Mouse (Mus musculus) cerebellum, adult 2 months (tissue): ENCODE results near the gene Tnks1bp1. TPM values are rescaled to one million over a fixed set of nuclear protein-coding genes. Genes with fewer than 3 reads are reported as not detected.

Source experiments
- DNase-seq, 2 experiments: peaks; one replicate each; pipeline ENCODE4 v3.0.0; 2021
- H3K27ac ChIP-seq: fragments of 200-500 bp; 2 replicates; pipeline ENCODE4 v1.5.1; 2012; ENCODE audit warnings: low read length, control low read depth, inconsistent platforms; ENCODE audit not compliant: insufficient read depth
- H3K27me3 ChIP-seq: fragments of 200-500 bp; 2 replicates; pipeline ENCODE4 v1.6.1; 2012; ENCODE audit warnings: inconsistent platforms, mild to moderate bottlenecking, low read length, moderate library complexity; ENCODE audit not compliant: control insufficient read depth, insufficient read depth
- H3K4me1 ChIP-seq: fragments of 200-500 bp; 2 replicates; pipeline ENCODE4 v1.6.1; 2011; ENCODE audit warnings: low read length; ENCODE audit not compliant: control insufficient read depth, insufficient read depth
- H3K4me3 ChIP-seq: fragments of 200-500 bp; replicated peaks from 2 replicates; pipeline ENCODE3; 2011; ENCODE audit warnings: mild to moderate bottlenecking, low read depth, low read length, control low read depth; ENCODE audit not compliant: insufficient read depth
- CTCF ChIP-seq: fragments of 200-500 bp; IDR thresholded peaks from 2 replicates; pipeline ENCODE4 v1.5.1; 2011; ENCODE audit warnings: low read depth, mild to moderate bottlenecking, control low read depth, low read length, moderate library complexity, borderline replicate concordance; ENCODE audit not compliant: insufficient read depth
- POLR2A ChIP-seq: fragments of 200-500 bp; IDR thresholded peaks from 2 replicates; pipeline ENCODE4 v1.6.1; 2011; ENCODE audit warnings: low read length, control low read depth, borderline replicate concordance; ENCODE audit not compliant: insufficient read depth
- WGBS: fragments of 180-500 bp; shearing (Covaris S2); methylation state at CpG from one replicate; pipeline ENCODE4 v1.1.7; 2018; 5-methylcytosine and 5-hydroxymethylcytosine counted together
- polyA plus RNA-seq: library from polyadenylated mRNA; depleted of rRNA; stranded (reverse); fragments of >200 nt; gene quantifications from 2 replicates; pipeline ENCODE4 v1.2.3, GENCODE M21; 2012

Gene Tnks1bp1
- polyA plus RNA-seq, 1 experiment = 39.6 TPM

DNA sequence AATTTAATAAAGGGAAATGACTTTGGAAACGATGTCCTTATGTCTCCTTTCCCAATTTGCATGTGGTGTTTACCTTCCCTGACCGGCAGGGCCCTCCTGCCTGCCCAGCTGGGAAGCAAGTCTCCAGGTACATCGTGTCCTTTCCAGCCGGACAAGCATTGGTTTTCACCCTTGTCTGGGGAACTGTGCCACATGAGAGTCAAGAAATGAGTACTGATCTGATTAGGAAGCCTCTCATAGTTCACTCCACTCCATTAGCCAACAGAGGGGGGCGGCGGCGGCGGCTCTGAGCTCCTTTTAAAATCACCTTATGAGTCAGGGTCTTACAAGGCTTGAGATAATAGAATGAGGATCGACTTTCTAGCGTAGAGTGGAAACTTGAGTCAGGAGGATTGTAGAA is 741 bp upstream of the Tnks1bp1 start:
- no peak for DNase-seq
- Histone ChIP-seq H3K27me3 (no peaks in the 10 kb centered on the region), H3K27ac (no peak overlapping the region), H3K4me1 (peaks cover 6% of the 10 kb centered on the region; the same call in 1 of the 2 replicates), H3K4me3 (peak overlapping the region; percentile 60)
- 37% methylated on average over 10 of the region's 10 CpGs for WGBS
- TF ChIP-seq CTCF = no peak
- TF ChIP-seq POLR2A = no peak

DNA sequence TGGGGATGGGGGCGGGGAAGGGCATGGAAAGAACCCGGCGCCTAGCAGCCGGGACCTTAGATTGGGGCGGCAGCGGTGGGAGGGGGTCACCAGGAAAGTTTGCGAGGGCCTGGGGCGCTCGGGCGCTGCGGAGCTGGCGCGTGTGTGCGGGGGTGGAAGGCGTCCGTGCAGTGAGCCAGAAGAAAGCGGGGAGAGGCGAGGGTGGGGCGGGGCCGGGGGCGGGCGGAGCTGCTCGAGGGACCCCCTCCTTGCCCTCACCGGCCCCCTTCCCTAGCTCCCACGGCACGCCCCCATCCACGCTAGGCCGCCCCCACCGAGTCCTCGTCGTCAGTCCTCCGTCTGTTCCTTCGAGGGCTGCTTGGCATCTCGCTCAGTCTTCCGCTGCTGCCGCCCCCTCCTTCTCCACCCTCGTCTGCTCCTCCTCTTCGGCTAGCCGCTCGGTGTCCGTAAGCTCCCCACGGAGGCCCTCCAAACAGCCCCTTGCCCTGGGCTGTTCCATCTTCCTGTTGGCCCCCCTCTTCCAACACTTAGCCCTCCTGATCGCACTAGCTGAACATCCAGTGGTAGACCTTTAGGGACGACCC is 438 bp downstream of the Tnks1bp1 start:
- no peaks in the 10 kb centered on the region for H3K27me3 ChIP-seq
- TF ChIP-seq CTCF (no peak), POLR2A (no peak)
- peak overlapping the region; percentile 18; the same call in 1 of the 2 replicates for H3K27ac ChIP-seq
- H3K4me1 ChIP-seq = peaks cover 6% of the 10 kb centered on the region; the same call in 1 of the 2 replicates
- 2% methylated on average over 32 of the region's 44 CpGs for WGBS
- peak overlapping the region; percentile 60 for H3K4me3 ChIP-seq
- peak; percentile 61 to 65 for DNase-seq

- no peaks in the 10 kb centered on the region for H3K27me3 ChIP-seq
- no peak overlapping the region for H3K4me3 ChIP-seq
- WGBS = 57% methylated on average over 4 of the region's 4 CpGs
- TF ChIP-seq POLR2A (no peak), CTCF (no peak)
- DNase-seq = no peak
- H3K27ac ChIP-seq = no peak overlapping the region
- H3K4me1 ChIP-seq = peaks cover 6% of the 10 kb centered on the region; the same call in 1 of the 2 replicates
Observed at GRCm38 (mm10) chr2:85049277-85049676, 1.5 kb downstream of the Tnks1bp1 start.

- peak in 1 of 2 experiments; percentile 40 for DNase-seq
- H3K4me1 ChIP-seq = peaks cover 6% of the 10 kb centered on the region; the same call in 1 of the 2 replicates
- no peak overlapping the region for H3K4me3 ChIP-seq
- TF ChIP-seq POLR2A = no peak
- no peak for TF ChIP-seq CTCF
- no peaks in the 10 kb centered on the region for H3K27me3 ChIP-seq
- WGBS = 16% methylated on average over 10 of the region's 10 CpGs
- 0 out of 2 replicates have a peak overlapping the region, but pooled peaks have one; percentile 1 for H3K27ac ChIP-seq
Observed at GRCm38 (mm10) chr2:85050001-85050634, 2.3 kb downstream of the Tnks1bp1 start.

GRCm38 (mm10) chr2:85050746-85051145 is 2.9 kb downstream of the Tnks1bp1 start:
- Histone ChIP-seq H3K4me1 (peaks cover 6% of the 10 kb centered on the region; the same call in 1 of the 2 replicates), H3K4me3 (peak overlapping the region; percentile 12), H3K27me3 (no peaks in the 10 kb centered on the region), H3K27ac (0 out of 2 replicates have a peak overlapping the region, but pooled peaks have one; percentile 1)
- 35% methylated on average over 9 of the region's 9 CpGs for WGBS
- DNase-seq = no peak
- no peak for TF ChIP-seq CTCF
- no peak for TF ChIP-seq POLR2A

DNA sequence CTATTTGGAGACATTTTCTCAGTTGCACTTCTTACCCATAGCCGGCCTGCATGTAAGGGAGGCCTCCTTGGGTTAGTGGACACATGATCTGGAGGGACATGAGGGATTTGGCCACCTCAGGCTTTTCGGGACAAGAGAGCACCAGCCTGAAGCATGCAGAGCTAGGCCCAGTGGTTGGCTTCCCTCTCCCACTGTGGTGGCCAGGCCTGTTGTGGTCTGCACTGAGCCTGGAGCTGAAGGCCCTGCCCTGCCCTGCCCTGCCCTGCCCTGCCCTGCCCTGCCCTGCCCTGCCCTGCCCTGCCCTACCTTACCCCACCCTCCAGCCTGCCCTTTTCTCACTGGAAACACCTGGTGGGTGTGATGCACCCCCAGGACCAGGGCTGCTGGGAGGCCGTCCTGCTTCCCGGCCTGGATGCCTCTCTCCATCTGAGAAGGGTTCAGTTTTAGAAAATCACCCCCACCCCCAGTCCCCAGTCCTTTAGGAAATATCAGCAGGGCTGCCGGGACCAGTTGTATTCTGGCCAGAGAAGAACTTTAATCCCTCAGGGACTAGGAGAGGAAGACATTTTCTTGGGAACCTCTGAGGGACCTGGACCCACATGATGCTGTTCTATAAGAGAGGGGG is 5.5 kb downstream of the Tnks1bp1 start:
- Histone ChIP-seq H3K27me3 (no peaks in the 10 kb centered on the region), H3K27ac (no peak overlapping the region), H3K4me1 (no peaks in the 10 kb centered on the region), H3K4me3 (no peak overlapping the region)
- TF ChIP-seq CTCF (no peak), POLR2A (no peak)
- WGBS = 80% methylated on average over 5 of the region's 5 CpGs
- no peak for DNase-seq

- Histone ChIP-seq H3K4me3 (no peak overlapping the region), H3K4me1 (no peaks in the 10 kb centered on the region), H3K27me3 (no peaks in the 10 kb centered on the region), H3K27ac (no peak overlapping the region)
- WGBS = 86% methylated on average over 5 of the region's 5 CpGs
- DNase-seq = no peak
- TF ChIP-seq CTCF (no peak), POLR2A (no peak)
Observed at GRCm38 (mm10) chr2:85056711-85057110, 8.9 kb downstream of the Tnks1bp1 start.

GRCm38 (mm10) chr2:85059677-85060076 is 11.9 kb downstream of the Tnks1bp1 start:
- no peak overlapping the region for H3K4me3 ChIP-seq
- no peak overlapping the region for H3K27ac ChIP-seq
- H3K4me1 ChIP-seq = no peaks in the 10 kb centered on the region
- TF ChIP-seq POLR2A (no peak), CTCF (no peak)
- no peak for DNase-seq
- H3K27me3 ChIP-seq = no peaks in the 10 kb centered on the region
- 97% methylated on average over 6 of the region's 6 CpGs for WGBS
